ENCODE assay signal across 33 mouse cellular contexts in genomic region chr4:118383271-118383670, GRCm38 (mm10).
"Had no signal": no experiment of that assay in that cellular context is flagged by ENCODE, and none has a peak within 500 bp of the region (broad histone marks: within the 10 kb centered on the region; RNA-seq: fewer than 3 reads in every experiment).

No protein-coding gene starts in this region.

- H3K4me3 ChIP-seq: heart, embryonic 12.5 days; heart, embryonic 13.5 days; heart, embryonic 15.5 days; hindbrain, embryonic 10.5 days; hindbrain, embryonic 12.5 days; hindbrain, embryonic 13.5 days; hindbrain, embryonic 15.5 days; intestine, embryonic 15.5 days; kidney, embryonic 15.5 days; layer of hippocampus, adult 2 months; left cerebral cortex, adult 2 months had no signal

- DNase-seq: heart, postnatal 10 days; heart, postnatal 14 days; heart, postnatal 36 days; kidney, adult 11 months; kidney, adult 18-20 months; kidney, adult 2 months; kidney, adult 8-10 months; kidney, adult 9 months; kidney, postnatal 10 days; kidney, postnatal 14 days; kidney, postnatal 25 days; kidney, postnatal 36 days; kidney, postnatal 4 days; layer of hippocampus, adult 9-11 months; layer of hippocampus, postnatal 36 days had no signal

- H3K4me1 ChIP-seq: heart, embryonic 12.5 days; heart, embryonic 13.5 days; heart, embryonic 15.5 days; hindbrain, embryonic 10.5 days; hindbrain, embryonic 12.5 days; hindbrain, embryonic 13.5 days; hindbrain, embryonic 15.5 days; intestine, embryonic 15.5 days; kidney, embryonic 15.5 days had no signal

- H3K27ac ChIP-seq: heart, embryonic 13.5 days; heart, embryonic 15.5 days; hindbrain, embryonic 10.5 days; hindbrain, embryonic 12.5 days; hindbrain, embryonic 13.5 days; hindbrain, embryonic 14.5 days; hindbrain, embryonic 15.5 days; hindbrain, postnatal 0 days; intestine, embryonic 15.5 days; kidney, embryonic 15.5 days; kidney, postnatal 0 days; layer of hippocampus, adult 2 months; left cerebral cortex, adult 2 months had no signal

- H3K9me3 ChIP-seq: heart, embryonic 12.5 days; heart, embryonic 13.5 days; heart, embryonic 15.5 days; hindbrain, embryonic 10.5 days; hindbrain, embryonic 12.5 days; hindbrain, embryonic 13.5 days; hindbrain, embryonic 15.5 days; intestine, embryonic 15.5 days; kidney, embryonic 15.5 days had no signal

- ATAC-seq: hindbrain, postnatal 0 days; inflammation-experienced regulatory T-cells, adult 6 months; intestine, embryonic 15.5 days; intestine, embryonic 16.5 days; intestine, postnatal 0 days had no signal

- H3K4me2 ChIP-seq: heart, embryonic 11.5 days; heart, embryonic 12.5 days; heart, embryonic 13.5 days; heart, embryonic 15.5 days; hindbrain, embryonic 12.5 days; hindbrain, embryonic 13.5 days; hindbrain, embryonic 14.5 days; hindbrain, embryonic 15.5 days; intestine, embryonic 15.5 days; kidney, embryonic 15.5 days had no signal

- H3K27me3 ChIP-seq: heart, embryonic 12.5 days; heart, embryonic 13.5 days; heart, embryonic 15.5 days; hindbrain, embryonic 12.5 days; hindbrain, embryonic 13.5 days; hindbrain, embryonic 15.5 days; intestine, embryonic 15.5 days; kidney, embryonic 15.5 days had no signal

- H3K9ac ChIP-seq: heart, embryonic 12.5 days; heart, embryonic 13.5 days; heart, embryonic 15.5 days; hindbrain, embryonic 12.5 days; hindbrain, embryonic 13.5 days; hindbrain, embryonic 14.5 days; hindbrain, embryonic 15.5 days; intestine, embryonic 15.5 days; kidney, embryonic 15.5 days had no signal
